Mouse (Mus musculus) small intestine, adult 10 weeks (tissue): ENCODE measurements around the gene Tln1. TPM values are rescaled to one million over a fixed set of nuclear protein-coding genes. Genes with fewer than 3 reads are reported as not detected.

Source experiments
- polyA plus RNA-seq: library from polyadenylated mRNA; stranded (reverse); fragments of 350-450 nt; fragmentation: Illumina TruSeq; extraction: RNeasy Lipid Tissue Mini Kit (QIAGEN cat#74804); gene quantifications from one replicate; pipeline ENCODE4 v1.2.3, GENCODE M21; 2014; ENCODE audit warnings: low replicate concordance

Gene Tln1
- 35.0 TPM for polyA plus RNA-seq

GRCm38 (mm10) chr4:43561997-43562768, at the start of gene Tln1, which contains the start of gene Creb3:
Gene Tln1 (minus strand): TSS chr4:43562691.
Gene Creb3 (plus strand): TSS chr4:43562332.

GRCm38 (mm10) chr4:43584444-43585416, 22.2 kb upstream of the Tln1 start, which contains the start of gene Msmp:
Gene Msmp (minus strand): TSS chr4:43584494.

GRCm38 (mm10) chr4:43578376-43579204, 16.1 kb upstream of the Tln1 start, which contains the start of the genes Rgp1 and Gba2:
Gene Rgp1 (plus strand): TSS chr4:43578715.
Gene Gba2 (minus strand): TSS chr4:43578873.

GRCm38 (mm10) chr4:43506536-43507185, 55.8 kb downstream of the Tln1 start, which contains the start of gene Car9:
Gene Car9 (plus strand): TSS chr4:43506966.

GRCm38 (mm10) chr4:43499407-43500333, 62.8 kb downstream of the Tln1 start, which contains the start of gene Arhgef39:
Gene Arhgef39 (minus strand): TSS chr4:43499695.

GRCm38 (mm10) chr4:43492821-43493185, 69.7 kb downstream of the Tln1 start, which contains the start of gene Ccdc107:
Gene Ccdc107 (plus strand): TSS chr4:43492900.

GRCm38 (mm10) chr4:43483535-43484091, 78.9 kb downstream of the Tln1 start, which contains the start of gene Sit1:
Gene Sit1 (minus strand): TSS chr4:43483734.

Other genes starting within 250 kb of the Tln1 start
- gene Rusc2, start 180.7 kb downstream of the Tln1 start, polyA plus RNA-seq, result not detected
- gene Fam166b, start 133.6 kb downstream of the Tln1 start, polyA plus RNA-seq, result not detected
- 0.45 TPM for gene Tesk1, start 120.8 kb downstream of the Tln1 start, polyA plus RNA-seq
- 6.6 TPM for gene Cd72, start 108.1 kb downstream of the Tln1 start, polyA plus RNA-seq
- gene Sit1, start 79.0 kb downstream of the Tln1 start, polyA plus RNA-seq, result not detected
- 3.3 TPM for gene Ccdc107, start 69.8 kb downstream of the Tln1 start, polyA plus RNA-seq
- 14.2 TPM for gene Arhgef39, start 63.0 kb downstream of the Tln1 start, polyA plus RNA-seq
- 31.9 TPM for gene Car9, start 55.7 kb downstream of the Tln1 start, polyA plus RNA-seq
- gene Tpm2, start 38.9 kb downstream of the Tln1 start, polyA plus RNA-seq, result 19.6 TPM
- 6.1 TPM for gene Creb3, start 359 bp downstream of the Tln1 start, polyA plus RNA-seq
- gene Rgp1, start 16.0 kb upstream of the Tln1 start, polyA plus RNA-seq, result 2.7 TPM
- gene Gba2, start 16.2 kb upstream of the Tln1 start, polyA plus RNA-seq, result 0.41 TPM
- gene Msmp, start 21.8 kb upstream of the Tln1 start, polyA plus RNA-seq, result not detected
- gene Npr2, start 69.2 kb upstream of the Tln1 start, polyA plus RNA-seq, result 1.0 TPM
- gene Spag8, start 90.9 kb upstream of the Tln1 start, polyA plus RNA-seq, result not detected
- 3.7 TPM for gene Hint2, start 93.8 kb upstream of the Tln1 start, polyA plus RNA-seq
- 0.52 TPM for gene Tmem8b, start 106.3 kb upstream of the Tln1 start, polyA plus RNA-seq
- gene Fam221b, start 106.5 kb upstream of the Tln1 start, polyA plus RNA-seq, result not detected
- gene Olfr70, start 138.1 kb upstream of the Tln1 start, polyA plus RNA-seq, result not detected
- gene Olfr71, start 147.6 kb upstream of the Tln1 start, polyA plus RNA-seq, result not detected
- not detected for gene Hrct1, start 164.5 kb upstream of the Tln1 start, polyA plus RNA-seq
- gene Spaar, start 167.3 kb upstream of the Tln1 start, polyA plus RNA-seq, result 0.93 TPM
- not detected for gene Olfr159, start 208.3 kb upstream of the Tln1 start, polyA plus RNA-seq